Mouse (Mus musculus): ENCODE data around the gene Gucy1b2.

DNA sequence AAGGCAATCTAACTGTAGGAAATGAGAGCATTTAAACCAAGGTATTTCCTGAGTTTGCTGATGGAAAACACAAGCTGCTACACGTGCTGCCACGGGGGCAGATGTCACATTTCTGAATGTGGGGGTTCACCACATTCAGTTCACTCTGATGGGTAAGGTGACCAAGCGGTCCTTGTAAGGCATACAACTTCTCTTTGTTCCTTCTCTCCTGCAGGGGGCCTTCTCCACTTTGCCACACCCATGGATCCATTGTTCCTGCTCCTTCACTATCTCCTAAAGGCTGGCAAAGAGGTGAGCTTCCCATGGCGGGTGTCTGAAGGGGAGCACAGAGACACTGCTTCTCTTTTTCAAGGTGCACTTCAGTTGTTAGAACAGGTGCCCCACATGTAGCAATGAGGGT is 105.9 kb downstream of the Gucy1b2 start:
- no peak for TF ChIP-seq POLR2A (IDR thresholded peaks at IDR 0.05; ENCODE audit: borderline replicate concordance, extremely low read depth, low read depth, low read length)
- TF ChIP-seq CTCF (IDR thresholded peaks at IDR 0.05; ENCODE audit: insufficient read depth, low read length): no peak

All from lung, adult 2 months (tissue).